Mouse (Mus musculus) splenic B cell, adult 2 months (primary cell): ENCODE results near the gene Togaram2.
A peak's percentile ranks its signal among the peaks of the same experiment; 100 is the strongest.
"Not testable (repeated sequence)": the region's sequence is repeated elsewhere in the genome, so short reads cannot be mapped to it uniquely, and the experiment has no call there.

Source experiments
- DNase-seq: peaks from one replicate; pipeline ENCODE4 v3.0.0-alpha.2; 2011; ENCODE audit warnings: low read depth, low spot score
- H3K27me3 ChIP-seq: 2 replicates; pipeline ENCODE4 v1.6.1; 2012; ENCODE audit warnings: mild to moderate bottlenecking, low read length, moderate library complexity, mixed read lengths; ENCODE audit not compliant: control insufficient read depth, poor library complexity, insufficient read depth, severe bottlenecking
- H3K36me3 ChIP-seq: 2 replicates; pipeline ENCODE4 v1.6.1; 2012; ENCODE audit warnings: mild to moderate bottlenecking, low read length, moderate library complexity, mixed read lengths; ENCODE audit not compliant: control insufficient read depth, poor library complexity, insufficient read depth, severe bottlenecking

The Togaram2 gene

GRCm38 (mm10) chr17:71673092-71673491 is at the start of gene Togaram2:
Gene Togaram2, plus strand, starts transcription at chr17:71673261.
- no peak for DNase-seq
- no peaks in the 10 kb centered on the region for H3K36me3 ChIP-seq
- H3K27me3 ChIP-seq: no peaks in the 10 kb centered on the region

DNA sequence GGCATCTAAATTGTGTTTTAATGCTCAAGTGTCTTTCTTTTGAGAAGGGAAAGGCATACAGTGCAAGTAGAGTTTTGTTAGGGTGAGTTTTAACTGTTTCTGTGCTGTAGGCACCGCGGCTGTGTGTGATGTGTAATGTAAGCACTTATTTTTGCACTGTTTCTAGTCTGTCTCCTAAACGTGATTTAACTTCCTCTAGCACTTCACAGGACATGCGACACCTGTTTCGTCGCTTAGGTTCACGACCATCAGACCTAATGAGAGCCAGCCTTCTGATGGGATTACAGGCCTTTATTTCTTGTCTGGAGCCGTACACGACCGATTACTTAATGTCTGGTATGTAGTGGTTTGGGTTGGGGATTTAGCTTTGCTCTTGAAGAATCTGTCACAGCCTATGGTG is 41.3 kb upstream of the Togaram2 start:
- H3K36me3 ChIP-seq: peaks cover 8% of the 10 kb centered on the region
- no peaks in the 10 kb centered on the region for H3K27me3 ChIP-seq
- no peak for DNase-seq

DNA sequence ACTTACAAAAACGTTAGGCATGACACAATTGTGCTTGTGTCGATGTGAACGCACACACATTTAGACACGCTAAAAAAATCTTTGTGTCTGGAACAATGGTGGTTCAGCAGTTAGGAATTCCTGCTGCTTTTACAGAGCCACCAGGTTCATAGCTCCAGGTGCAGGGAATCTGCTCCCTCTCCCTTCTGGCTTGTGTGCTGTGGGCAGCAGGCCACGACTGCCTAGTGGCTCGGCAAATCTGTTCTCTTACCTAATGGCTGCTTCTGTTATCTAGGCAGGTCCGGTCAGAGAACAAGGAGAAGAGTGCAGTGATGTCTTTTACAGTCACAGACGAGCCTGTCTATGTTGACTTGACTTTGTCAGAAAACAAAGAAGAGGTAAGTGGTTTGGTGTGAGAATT is 39.7 kb upstream of the Togaram2 start:
- Histone ChIP-seq H3K36me3 (peaks cover 8% of the 10 kb centered on the region), H3K27me3 (no peaks in the 10 kb centered on the region)
- DNase-seq: no peak

DNA sequence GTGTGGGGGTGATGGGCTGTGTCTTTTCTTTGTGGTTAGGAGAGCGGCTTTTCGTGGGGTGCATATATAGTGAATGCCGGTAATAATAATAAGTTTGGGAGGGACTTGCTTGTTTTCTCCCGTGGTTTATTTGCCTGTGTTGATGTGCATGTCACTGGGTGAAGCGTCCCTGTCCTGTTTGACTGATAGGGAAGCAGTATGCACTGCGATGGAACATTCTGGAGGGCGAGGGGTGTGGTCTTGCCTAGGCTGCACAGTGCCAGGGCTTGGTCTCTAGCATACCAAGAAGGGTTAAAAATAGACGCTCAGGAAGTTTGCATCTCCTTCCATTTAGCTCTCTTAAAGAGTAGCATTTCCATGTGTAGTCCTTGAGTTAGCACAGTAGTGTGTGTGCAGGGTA is 36.3 kb upstream of the Togaram2 start:
- DNase-seq: no peak

DNA sequence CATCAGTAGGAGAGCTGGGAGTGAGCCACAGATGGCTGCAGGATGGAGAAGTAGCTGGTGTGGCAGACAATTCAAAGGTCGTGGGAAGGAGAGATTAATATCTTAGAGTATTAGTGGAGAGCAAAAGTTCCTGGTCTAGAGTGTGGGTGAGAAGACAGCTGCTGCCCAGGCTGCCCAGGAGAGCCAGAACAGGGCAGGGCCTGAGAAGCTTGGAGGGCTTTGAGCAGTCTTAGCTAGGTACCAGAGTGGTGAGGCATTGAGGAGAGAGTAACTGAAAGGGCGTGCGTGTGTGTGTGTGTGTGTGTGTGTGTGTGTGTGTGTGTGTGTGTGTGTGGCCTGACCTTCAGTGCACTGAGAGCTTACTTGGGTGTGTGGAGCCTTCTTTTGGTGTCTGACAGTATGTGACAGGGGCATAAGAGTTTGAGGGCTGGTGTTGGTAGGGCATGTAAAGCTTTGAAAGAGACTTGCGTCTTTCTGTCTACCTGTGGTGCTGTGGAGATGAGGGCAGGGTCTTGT is 35.3 kb upstream of the Togaram2 start:
- DNase-seq: no peak
- no peaks in the 10 kb centered on the region for H3K27me3 ChIP-seq
- peaks cover 6% of the 10 kb centered on the region for H3K36me3 ChIP-seq

More for the DNA sequence above, 36.3 kb upstream of the Togaram2 start:
- Histone ChIP-seq H3K36me3 (peaks cover 6% of the 10 kb centered on the region), H3K27me3 (no peaks in the 10 kb centered on the region)

DNA sequence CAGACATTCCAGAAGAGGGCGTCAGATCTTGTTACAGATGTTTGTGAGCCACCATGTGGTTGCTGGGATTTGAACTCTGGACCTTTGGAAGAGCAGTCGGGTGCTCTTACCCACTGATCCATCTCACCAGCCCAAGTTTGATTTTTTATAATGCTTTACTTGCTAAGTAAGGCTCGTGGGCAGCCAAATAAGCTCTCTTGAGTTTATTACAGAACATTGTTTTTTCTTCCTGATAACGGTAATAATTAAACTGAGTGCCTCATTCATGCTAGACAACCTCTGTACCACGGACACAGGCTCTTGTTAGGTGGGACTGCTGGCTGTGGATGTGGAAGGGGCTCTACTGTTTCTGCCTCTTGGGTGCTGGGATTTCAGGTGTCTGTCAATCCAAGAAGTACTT is 34.0 kb upstream of the Togaram2 start:
- H3K36me3 ChIP-seq, DNase-seq, H3K27me3 ChIP-seq: not testable (repeated sequence)

DNA sequence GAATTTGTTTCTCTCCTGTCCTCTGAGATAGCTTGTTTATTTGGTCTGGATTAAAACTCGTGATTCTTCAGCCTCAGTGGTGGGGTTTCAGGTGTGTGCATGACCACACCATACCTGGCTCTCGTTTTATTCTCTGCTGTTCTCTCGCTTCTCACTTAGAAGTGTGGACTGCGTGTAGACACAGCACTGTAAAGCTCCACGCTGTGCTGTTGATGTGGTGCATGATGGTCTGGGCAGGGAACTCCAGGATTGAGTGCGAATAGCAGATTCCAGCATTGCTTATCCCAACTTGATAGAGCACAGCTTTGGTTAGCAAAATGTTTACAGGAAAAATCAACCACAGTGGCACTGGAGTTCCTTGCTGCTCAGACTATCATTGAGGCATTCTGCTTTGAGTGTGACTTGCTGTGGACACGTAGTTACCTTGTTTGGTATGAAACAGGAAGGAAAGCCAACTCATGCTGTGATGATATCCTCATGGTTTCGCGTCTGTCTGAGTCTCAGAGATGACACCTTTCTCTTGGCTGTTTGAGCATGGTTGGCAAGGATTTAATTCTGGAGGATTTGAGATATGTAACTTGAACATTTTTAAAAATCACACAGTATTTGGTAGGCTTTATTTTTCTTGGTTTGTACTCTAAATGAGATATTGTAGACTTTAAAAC is 32.5 kb upstream of the Togaram2 start:
- no peaks in the 10 kb centered on the region for H3K27me3 ChIP-seq
- no peak for DNase-seq
- H3K36me3 ChIP-seq: peaks cover 4% of the 10 kb centered on the region; the same call in 1 of the 2 replicates

DNA sequence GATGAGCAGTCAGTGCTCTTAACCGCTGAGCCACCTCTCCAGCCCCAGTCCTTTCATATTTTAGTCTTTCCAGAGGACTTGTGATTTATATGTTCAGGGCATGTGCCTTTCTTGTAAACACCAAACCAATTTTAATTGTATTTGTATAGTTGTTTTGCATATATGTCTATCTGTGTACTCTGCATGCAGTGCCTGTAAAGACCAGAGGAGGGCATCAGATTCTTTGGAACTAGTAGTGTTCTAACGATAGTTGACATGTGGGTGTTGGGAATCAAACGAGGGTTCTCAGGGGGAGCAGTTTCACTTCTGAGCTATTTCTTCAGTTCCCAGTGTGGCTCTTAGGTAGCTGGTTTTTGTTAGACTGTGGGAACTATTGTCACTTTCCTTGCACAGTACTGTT is 30.9 kb upstream of the Togaram2 start:
- H3K27me3 ChIP-seq: no peaks in the 10 kb centered on the region
- DNase-seq: peak; percentile 15
- peaks cover 10% of the 10 kb centered on the region; the same call in 1 of the 2 replicates for H3K36me3 ChIP-seq

DNA sequence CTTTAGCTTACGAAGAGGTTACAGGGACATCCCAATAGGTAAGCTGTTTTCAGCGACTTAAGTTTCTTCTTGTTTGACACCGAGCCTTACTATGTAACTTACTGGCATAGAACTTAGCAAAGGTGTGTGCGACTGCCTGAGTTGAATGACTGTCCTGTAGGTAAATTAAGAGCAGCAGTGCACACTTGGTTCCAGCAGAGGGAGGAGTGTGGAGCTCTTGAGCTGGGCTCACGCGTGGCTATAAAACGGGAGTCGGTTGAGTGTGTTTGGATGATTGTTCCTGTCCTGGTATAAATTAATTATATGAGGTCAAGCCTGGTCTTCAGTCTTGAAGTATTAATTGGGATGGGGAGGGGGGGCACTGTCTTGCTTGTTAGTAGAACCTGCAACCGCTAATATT is 23.1 kb upstream of the Togaram2 start:
- peaks cover 11% of the 10 kb centered on the region for H3K36me3 ChIP-seq
- no peak for DNase-seq
- H3K27me3 ChIP-seq: no peaks in the 10 kb centered on the region

- peaks cover 5% of the 10 kb centered on the region; the same call in 1 of the 2 replicates for H3K36me3 ChIP-seq
- no peaks in the 10 kb centered on the region for H3K27me3 ChIP-seq
- no peak for DNase-seq
Measured at GRCm38 (mm10) chr17:71652495-71652894, 20.6 kb upstream of the Togaram2 start.

- Histone ChIP-seq H3K36me3 (peaks cover 5% of the 10 kb centered on the region; the same call in 1 of the 2 replicates), H3K27me3 (no peaks in the 10 kb centered on the region)
- no peak for DNase-seq
Measured at GRCm38 (mm10) chr17:71652934-71653333, 20.1 kb upstream of the Togaram2 start.

DNA sequence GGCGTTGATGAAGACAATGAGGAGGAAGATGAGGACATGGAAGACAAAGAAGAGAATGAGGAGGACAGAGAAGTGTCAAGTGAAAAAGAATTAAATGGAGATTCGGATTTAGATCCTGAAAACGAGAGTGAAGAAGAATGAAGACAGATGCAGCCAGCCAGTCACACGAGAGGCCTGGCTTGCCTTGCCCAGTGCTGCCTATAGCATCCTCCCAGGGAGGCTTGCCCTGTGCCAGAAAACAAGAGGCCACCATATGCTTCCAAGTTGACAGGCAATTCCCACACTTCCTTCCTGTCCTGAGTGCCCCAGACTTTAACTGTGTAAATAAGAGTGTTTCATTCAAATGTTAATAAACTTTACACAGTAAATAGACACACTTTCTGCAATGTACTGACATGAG is 15.5 kb upstream of the Togaram2 start:
- no peaks in the 10 kb centered on the region for H3K27me3 ChIP-seq
- peaks cover 5% of the 10 kb centered on the region; the same call in 1 of the 2 replicates for H3K36me3 ChIP-seq
- no peak for DNase-seq

GRCm38 (mm10) chr17:71658666-71659065 is 14.4 kb upstream of the Togaram2 start:
- no peak for DNase-seq
- peaks cover 5% of the 10 kb centered on the region; the same call in 1 of the 2 replicates for H3K36me3 ChIP-seq
- no peaks in the 10 kb centered on the region for H3K27me3 ChIP-seq

DNA sequence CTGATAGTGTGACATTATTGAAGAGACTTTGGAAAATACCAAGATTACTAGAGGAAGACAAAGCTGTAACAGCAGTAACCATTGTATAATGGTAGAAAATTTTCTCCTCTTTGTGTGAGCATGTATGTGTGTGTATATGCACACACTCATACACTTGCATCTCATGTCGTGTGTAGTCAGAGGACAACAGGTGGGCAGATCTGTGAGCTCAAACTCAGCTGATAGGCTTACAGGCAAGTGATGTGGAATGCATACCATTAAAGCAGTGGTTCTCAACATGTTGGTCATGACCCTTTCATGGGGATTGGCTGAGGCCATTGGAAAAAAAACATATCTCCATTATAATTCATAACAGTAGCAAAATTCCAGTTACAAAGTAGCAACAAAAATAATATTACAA is 12.7 kb upstream of the Togaram2 start:
- no peaks in the 10 kb centered on the region for H3K27me3 ChIP-seq
- DNase-seq: no peak
- 0 out of 2 replicates have a peak, but pooled peaks cover 1% of the 10 kb centered on the region for H3K36me3 ChIP-seq

GRCm38 (mm10) chr17:71662751-71663250 is 10.3 kb upstream of the Togaram2 start:
- peak; percentile 78 for DNase-seq
- Histone ChIP-seq H3K27me3 (no peaks in the 10 kb centered on the region), H3K36me3 (0 out of 2 replicates have a peak, but pooled peaks cover 1% of the 10 kb centered on the region)
